Mouse (Mus musculus) intestine, embryonic 15.5 days (tissue): ENCODE results near the gene Utrn. TPM values are rescaled to one million over a fixed set of nuclear protein-coding genes. Genes with fewer than 3 reads are reported as not detected.

Experiments used
- ATAC-seq: fragments of 200-750 bp; cut with Nextera tagmentation; 2 replicates; pipeline ENCODE4 v1.8.0; 2017; ENCODE audit warnings: moderate TSS enrichment, moderate library complexity
- H3K27ac ChIP-seq: fragments of 300-500 bp; sonication (generic); 2 replicates; pipeline ENCODE4 v1.5.1; 2015; ENCODE audit warnings: mild to moderate bottlenecking, inconsistent platforms
- H3K27me3 ChIP-seq: fragments of 300-500 bp; sonication (generic); replicated peaks from 2 replicates; pipeline ENCODE4 v1.6.1; 2015; ENCODE audit warnings: inconsistent platforms
- H3K36me3 ChIP-seq: fragments of 300-500 bp; sonication (generic); 2 replicates; pipeline ENCODE4 v1.6.1; 2015; ENCODE audit warnings: inconsistent platforms
- H3K4me1 ChIP-seq: fragments of 300-500 bp; sonication (generic); replicated peaks from 2 replicates; pipeline ENCODE4 v1.6.1; 2015; ENCODE audit warnings: inconsistent platforms
- H3K4me2 ChIP-seq: fragments of 300-500 bp; sonication (generic); replicated peaks from 2 replicates; pipeline ENCODE4 v1.6.1; 2015; ENCODE audit warnings: mild to moderate bottlenecking, inconsistent platforms
- H3K4me3 ChIP-seq: fragments of 300-500 bp; sonication (generic); replicated peaks from 2 replicates; pipeline ENCODE4 v1.5.1; 2015; ENCODE audit warnings: inconsistent platforms
- H3K9ac ChIP-seq: fragments of 300-500 bp; sonication (generic); 2 replicates; pipeline ENCODE4 v1.6.1; 2015; ENCODE audit warnings: inconsistent platforms
- H3K9me3 ChIP-seq: fragments of 300-500 bp; sonication (generic); 2 replicates; pipeline ENCODE4 v1.6.1; 2016; ENCODE audit warnings: inconsistent platforms
- WGBS: fragments of 180-500 bp; shearing (Covaris S2); methylation state at CpG from one replicate; pipeline ENCODE4 v1.1.7; 2015; 5-methylcytosine and 5-hydroxymethylcytosine counted together
- polyA plus RNA-seq: library from polyadenylated mRNA; unstranded; fragments of >200 nt; fragmentation: Nextera tagmentation; extraction: Ambion mirVana; gene quantifications from 2 replicates; pipeline ENCODE4 v1.2.1, GENCODE M21; 2015

Gene Utrn
- polyA plus RNA-seq, 1 experiment from 2014 or later, result 43.8 TPM

DNA sequence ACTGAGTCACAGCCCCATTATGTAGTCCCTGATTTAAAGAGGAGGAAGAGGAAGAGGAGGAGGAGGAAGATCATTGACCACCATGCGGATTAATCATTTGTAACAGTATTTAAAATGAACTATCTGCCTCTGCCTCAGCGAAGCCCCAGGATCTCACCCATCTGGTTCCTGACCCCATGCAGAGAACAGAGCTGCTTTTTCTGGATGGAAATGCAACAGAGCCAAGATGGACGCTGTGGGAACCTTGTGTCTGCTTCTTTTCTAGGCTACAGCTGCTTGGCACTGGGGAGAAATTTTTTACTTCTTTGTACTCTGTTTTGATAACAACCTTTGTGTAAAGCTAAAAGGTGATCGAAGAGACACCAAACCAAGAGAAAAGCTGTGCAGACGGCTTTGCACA is 137.7 kb downstream of the Utrn start:
- ATAC-seq, result no peak
- 75% methylated on average over 5 of the region's 5 CpGs for WGBS

GRCm38 (mm10) chr10:12729635-12730034 is 139.5 kb downstream of the Utrn start:
- ATAC-seq, result no peak

More for the DNA sequence above, 137.7 kb downstream of the Utrn start:
- H3K9me3 ChIP-seq, result no peaks in the 10 kb centered on the region
- no peak overlapping the region for H3K4me2 ChIP-seq
- no peak overlapping the region for H3K9ac ChIP-seq
- H3K27me3 ChIP-seq, result no peaks in the 10 kb centered on the region
- H3K36me3 ChIP-seq, result no peaks in the 10 kb centered on the region; the same call in 1 of the 2 replicates
- H3K4me3 ChIP-seq, result no peak overlapping the region
- H3K27ac ChIP-seq, result no peak overlapping the region
- H3K4me1 ChIP-seq, result peaks cover 6% of the 10 kb centered on the region; the same call in 1 of the 2 replicates

GRCm38 (mm10) chr10:12729033-12729432 is 140.1 kb downstream of the Utrn start:
- WGBS, result 71% methylated on average over 5 of the region's 5 CpGs
- peaks cover 9% of the 10 kb centered on the region; the same call in 1 of the 2 replicates for H3K4me1 ChIP-seq
- no peaks in the 10 kb centered on the region for H3K27me3 ChIP-seq
- H3K9me3 ChIP-seq, result no peaks in the 10 kb centered on the region
- H3K4me3 ChIP-seq, result no peak overlapping the region
- no peak overlapping the region for H3K9ac ChIP-seq
- H3K27ac ChIP-seq, result no peak overlapping the region
- H3K4me2 ChIP-seq, result no peak overlapping the region
- H3K36me3 ChIP-seq, result peaks cover 3% of the 10 kb centered on the region; the same call in 1 of the 2 replicates
- no peak for ATAC-seq

More at GRCm38 (mm10) chr10:12729635-12730034, 139.5 kb downstream of the Utrn start:
- Histone ChIP-seq H3K36me3 (peaks cover 3% of the 10 kb centered on the region; the same call in 1 of the 2 replicates), H3K4me1 (peaks cover 9% of the 10 kb centered on the region; the same call in 1 of the 2 replicates), H3K4me3 (no peak overlapping the region), H3K9ac (no peak overlapping the region), H3K27ac (no peak overlapping the region), H3K4me2 (no peak overlapping the region), H3K9me3 (no peaks in the 10 kb centered on the region), H3K27me3 (no peaks in the 10 kb centered on the region)
- WGBS, result 23% methylated on average over 1 of the region's 1 CpGs

GRCm38 (mm10) chr10:12727881-12728280 is 141.3 kb downstream of the Utrn start:
- no peaks in the 10 kb centered on the region for H3K27me3 ChIP-seq
- no peak overlapping the region for H3K27ac ChIP-seq
- H3K9me3 ChIP-seq, result no peaks in the 10 kb centered on the region
- 94% methylated on average over 3 of the region's 3 CpGs for WGBS
- H3K9ac ChIP-seq, result no peak overlapping the region
- 0 out of 2 replicates have a peak, but pooled peaks cover 3% of the 10 kb centered on the region for H3K36me3 ChIP-seq
- ATAC-seq, result no peak
- no peak overlapping the region for H3K4me3 ChIP-seq
- H3K4me2 ChIP-seq, result no peak overlapping the region
- peaks cover 9% of the 10 kb centered on the region; the same call in 1 of the 2 replicates for H3K4me1 ChIP-seq

- no peak overlapping the region for H3K4me3 ChIP-seq
- peak; percentile 96 for ATAC-seq
- 55% methylated on average over 13 of the region's 13 CpGs for WGBS
- 0 out of 2 replicates have a peak, but pooled peaks cover 3% of the 10 kb centered on the region for H3K36me3 ChIP-seq
- no peak overlapping the region for H3K9ac ChIP-seq
- H3K27ac ChIP-seq, result 0 out of 2 replicates have a peak overlapping the region, but pooled peaks have one; percentile 6
- H3K27me3 ChIP-seq, result no peaks in the 10 kb centered on the region
- H3K4me2 ChIP-seq, result peak overlapping the region; percentile 5; the same call in 1 of the 2 replicates
- peaks cover 9% of the 10 kb centered on the region; the same call in 1 of the 2 replicates for H3K4me1 ChIP-seq
- no peaks in the 10 kb centered on the region for H3K9me3 ChIP-seq
Observed at GRCm38 (mm10) chr10:12726041-12726608, 143.0 kb downstream of the Utrn start.

DNA sequence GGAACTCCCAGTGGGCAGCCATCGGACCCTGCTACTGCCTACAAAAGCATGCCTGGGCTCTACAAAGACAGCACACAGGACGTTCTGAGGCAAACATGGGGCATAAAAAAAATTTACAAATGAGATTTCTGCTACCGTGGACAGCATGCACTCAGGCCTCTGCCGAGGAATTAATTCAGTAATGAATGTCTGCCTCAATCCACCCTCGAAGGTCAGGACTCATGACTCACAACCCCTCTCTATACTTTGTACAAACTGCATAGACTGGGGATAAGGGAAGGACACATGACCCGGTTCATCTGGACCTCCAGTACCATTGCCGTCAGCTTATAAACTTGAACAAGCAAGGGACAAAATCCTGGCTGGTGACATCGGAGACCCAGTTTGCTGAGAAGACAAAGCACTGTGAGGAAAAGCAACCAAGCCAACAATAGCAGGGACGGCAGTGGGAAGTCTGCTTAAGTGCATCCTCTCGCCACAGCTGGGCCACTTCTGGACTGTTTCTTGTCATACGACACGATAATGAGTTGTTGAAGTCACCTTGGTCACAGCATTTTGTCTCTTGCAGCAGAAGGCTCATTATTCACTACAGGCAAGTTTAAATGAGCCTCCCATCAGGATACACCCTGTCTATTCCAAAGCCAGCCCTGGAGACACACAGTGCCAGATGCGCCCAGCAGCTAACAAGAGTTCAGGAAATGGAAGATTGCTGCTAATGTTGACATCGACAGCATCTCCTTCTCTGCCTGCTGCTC is 144.7 kb downstream of the Utrn start:
- no peak overlapping the region for H3K4me2 ChIP-seq
- 0 out of 2 replicates have a peak, but pooled peaks cover 4% of the 10 kb centered on the region for H3K36me3 ChIP-seq
- H3K27ac ChIP-seq, result no peak overlapping the region
- no peak for ATAC-seq
- 60% methylated on average over 14 of the region's 14 CpGs for WGBS
- H3K9ac ChIP-seq, result no peak overlapping the region
- peaks cover 9% of the 10 kb centered on the region; the same call in 1 of the 2 replicates for H3K4me1 ChIP-seq
- no peaks in the 10 kb centered on the region for H3K27me3 ChIP-seq
- H3K4me3 ChIP-seq, result no peak overlapping the region
- no peaks in the 10 kb centered on the region for H3K9me3 ChIP-seq

DNA sequence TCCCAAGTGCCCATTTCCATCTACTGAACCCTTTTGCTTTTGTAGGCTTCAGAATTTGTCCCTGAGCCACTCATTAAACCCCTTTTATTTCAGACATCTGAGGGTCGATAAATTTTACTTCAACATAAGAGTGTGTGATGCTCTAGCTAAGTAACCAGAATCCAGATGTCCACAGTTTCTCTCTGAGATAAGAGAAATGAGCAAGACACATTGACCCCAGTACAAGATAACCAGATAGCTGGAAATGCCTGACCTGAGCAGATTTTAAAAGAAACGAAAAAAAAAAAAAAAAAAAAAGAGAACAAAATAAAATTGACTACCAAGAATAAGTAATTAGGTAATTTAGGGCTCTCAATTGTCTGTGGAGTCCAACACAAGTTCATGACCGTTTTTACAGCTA is 145.9 kb downstream of the Utrn start:
- Histone ChIP-seq H3K4me1 (peaks cover 9% of the 10 kb centered on the region; the same call in 1 of the 2 replicates), H3K36me3 (0 out of 2 replicates have a peak, but pooled peaks cover 6% of the 10 kb centered on the region), H3K4me3 (no peak overlapping the region), H3K27ac (no peak overlapping the region), H3K4me2 (no peak overlapping the region), H3K27me3 (no peaks in the 10 kb centered on the region), H3K9me3 (no peaks in the 10 kb centered on the region), H3K9ac (no peak overlapping the region)
- WGBS, result 58% methylated on average over 3 of the region's 3 CpGs
- ATAC-seq, result no peak

DNA sequence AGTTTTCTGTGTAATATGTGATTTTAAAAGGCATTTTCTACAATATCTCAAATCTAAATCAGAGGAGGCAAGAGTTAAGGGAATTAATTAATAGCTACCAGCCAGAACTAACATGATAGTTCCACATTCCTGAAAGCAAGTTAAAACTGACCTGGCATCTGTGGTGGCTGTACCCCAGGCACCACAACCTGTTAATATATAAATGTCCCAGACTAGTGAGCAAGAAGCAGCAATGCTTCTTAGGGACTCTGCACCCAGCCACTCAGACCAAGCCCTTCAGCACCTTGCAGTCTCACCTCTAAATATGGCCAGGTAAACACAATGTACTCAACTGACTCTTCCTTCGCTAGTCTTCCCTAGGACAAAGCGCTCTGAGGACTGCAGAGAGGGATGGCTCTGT is 147.1 kb downstream of the Utrn start:
- Histone ChIP-seq H3K4me1 (peaks cover 9% of the 10 kb centered on the region; the same call in 1 of the 2 replicates), H3K36me3 (0 out of 2 replicates have a peak, but pooled peaks cover 6% of the 10 kb centered on the region), H3K27me3 (no peaks in the 10 kb centered on the region), H3K4me3 (no peak overlapping the region), H3K9ac (no peak overlapping the region), H3K27ac (no peak overlapping the region), H3K9me3 (no peaks in the 10 kb centered on the region), H3K4me2 (no peak overlapping the region)
- WGBS, result 88% methylated on average over 2 of the region's 2 CpGs
- ATAC-seq, result no peak

- no peak overlapping the region for H3K27ac ChIP-seq
Observed at GRCm38 (mm10) chr10:12718386-12718785, 150.8 kb downstream of the Utrn start.

GRCm38 (mm10) chr10:12717381-12717780 is 151.8 kb downstream of the Utrn start:
- ATAC-seq, result no peak
- 84% methylated on average over 3 of the region's 3 CpGs for WGBS

More at GRCm38 (mm10) chr10:12718386-12718785, 150.8 kb downstream of the Utrn start:
- H3K4me2 ChIP-seq, result no peak overlapping the region
- no peak overlapping the region for H3K4me3 ChIP-seq
- WGBS, result 88% methylated on average over 8 of the region's 8 CpGs
- no peaks in the 10 kb centered on the region for H3K9me3 ChIP-seq
- no peak for ATAC-seq
- no peaks in the 10 kb centered on the region for H3K4me1 ChIP-seq
- H3K27me3 ChIP-seq, result no peaks in the 10 kb centered on the region
- H3K36me3 ChIP-seq, result 0 out of 2 replicates have a peak, but pooled peaks cover 3% of the 10 kb centered on the region
- H3K9ac ChIP-seq, result no peak overlapping the region

GRCm38 (mm10) chr10:12716657-12717327 is 152.4 kb downstream of the Utrn start:
- no peak overlapping the region for H3K9ac ChIP-seq
- no peaks in the 10 kb centered on the region for H3K27me3 ChIP-seq
- H3K4me3 ChIP-seq, result no peak overlapping the region
- H3K4me2 ChIP-seq, result no peak overlapping the region
- ATAC-seq, result no peak
- WGBS, result 79% methylated on average over 5 of the region's 5 CpGs
- no peaks in the 10 kb centered on the region for H3K9me3 ChIP-seq
- H3K36me3 ChIP-seq, result 0 out of 2 replicates have a peak, but pooled peaks cover 3% of the 10 kb centered on the region
- no peak overlapping the region for H3K27ac ChIP-seq
- H3K4me1 ChIP-seq, result no peaks in the 10 kb centered on the region

More at GRCm38 (mm10) chr10:12717381-12717780, 151.8 kb downstream of the Utrn start:
- no peaks in the 10 kb centered on the region for H3K4me1 ChIP-seq
- H3K27me3 ChIP-seq, result no peaks in the 10 kb centered on the region
- 0 out of 2 replicates have a peak, but pooled peaks cover 3% of the 10 kb centered on the region for H3K36me3 ChIP-seq
- H3K27ac ChIP-seq, result no peak overlapping the region
- H3K9ac ChIP-seq, result no peak overlapping the region
- no peak overlapping the region for H3K4me3 ChIP-seq
- no peaks in the 10 kb centered on the region for H3K9me3 ChIP-seq
- no peak overlapping the region for H3K4me2 ChIP-seq
